Mouse (Mus musculus) right cerebral cortex, postnatal 10 days (tissue): ENCODE measurements around the gene Isg15.

Experiments
- DNase-seq, 2 experiments: peaks; one replicate each; pipeline ENCODE4 v3.0.0; 2021; ENCODE audit warnings: low spot score in 2 of 2

Isg15 gene

DNA sequence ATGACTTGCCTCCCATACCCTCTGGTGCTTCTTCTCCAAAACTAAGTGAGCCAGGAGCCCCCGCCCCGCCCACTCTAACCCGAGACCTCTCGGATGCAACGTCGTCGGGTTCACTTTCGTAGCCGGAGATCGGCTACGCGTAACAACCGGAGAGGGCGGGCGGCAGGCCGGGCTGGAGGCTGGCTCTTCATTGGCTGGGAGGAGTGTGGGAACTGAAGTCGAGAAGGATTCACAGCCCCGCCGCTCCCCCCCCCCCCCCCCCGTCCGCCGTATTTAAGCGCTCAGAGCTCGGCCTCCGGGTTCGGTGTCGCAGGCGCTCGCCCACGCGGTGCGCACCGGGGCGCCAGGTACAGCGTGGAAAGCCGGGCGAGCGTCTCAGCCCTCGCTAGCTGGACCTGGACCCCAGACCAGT is 2.4 kb upstream of the Isg15 start, which contains the start of gene AW011738:
Gene AW011738, plus strand, starts transcription at position 304 of the 412 bp plus-strand sequence.
- DNase-seq, result peak; percentile 81 to 83

- DNase-seq, result no peak
Measured at GRCm38 (mm10) chr4:156202462-156202893, 1.9 kb upstream of the Isg15 start.

- peak; percentile 88 to 90 for DNase-seq
Measured at GRCm38 (mm10) chr4:156197829-156198205, 2.8 kb downstream of the Isg15 start.

DNA sequence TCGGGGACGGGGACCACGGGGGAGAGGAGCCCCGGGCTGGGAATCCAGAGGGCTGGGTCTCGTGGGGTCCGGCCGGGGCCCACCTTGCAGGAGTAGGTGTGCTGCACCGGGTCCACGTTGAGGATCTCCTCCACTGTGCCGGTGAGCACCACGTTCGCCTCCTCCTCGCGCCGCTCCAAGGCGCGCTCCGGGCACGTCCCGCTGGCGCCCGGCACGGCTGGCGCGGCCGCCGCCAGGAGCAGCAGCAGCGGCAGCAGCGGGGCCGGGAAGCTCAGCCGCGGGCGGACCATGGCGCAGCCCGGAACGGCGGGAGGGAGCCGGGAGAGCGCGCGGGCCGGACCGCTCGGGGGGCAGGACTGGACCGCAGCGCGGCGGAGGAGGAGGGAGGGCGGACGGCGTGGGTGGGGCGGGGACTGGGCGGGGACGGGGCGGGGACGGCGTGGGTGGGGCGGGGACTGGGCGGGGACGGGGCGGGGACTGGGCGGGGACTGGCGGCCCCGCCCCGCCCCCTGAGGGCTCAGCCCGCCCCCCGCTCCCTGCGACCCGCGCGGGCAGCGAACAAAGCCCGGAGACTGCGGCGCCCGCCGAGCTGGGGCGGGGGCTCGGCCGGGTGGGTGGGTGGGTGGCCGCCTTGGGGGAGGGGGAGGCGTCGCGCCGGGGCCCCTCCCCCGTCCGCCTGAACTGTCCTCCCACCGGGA is 3.3 kb downstream of the Isg15 start, which contains the start of gene Agrn:
Gene Agrn, minus strand, starts transcription at position 358 of the 698 bp plus-strand sequence.
- peak; percentile 68 to 76 for DNase-seq

DNA sequence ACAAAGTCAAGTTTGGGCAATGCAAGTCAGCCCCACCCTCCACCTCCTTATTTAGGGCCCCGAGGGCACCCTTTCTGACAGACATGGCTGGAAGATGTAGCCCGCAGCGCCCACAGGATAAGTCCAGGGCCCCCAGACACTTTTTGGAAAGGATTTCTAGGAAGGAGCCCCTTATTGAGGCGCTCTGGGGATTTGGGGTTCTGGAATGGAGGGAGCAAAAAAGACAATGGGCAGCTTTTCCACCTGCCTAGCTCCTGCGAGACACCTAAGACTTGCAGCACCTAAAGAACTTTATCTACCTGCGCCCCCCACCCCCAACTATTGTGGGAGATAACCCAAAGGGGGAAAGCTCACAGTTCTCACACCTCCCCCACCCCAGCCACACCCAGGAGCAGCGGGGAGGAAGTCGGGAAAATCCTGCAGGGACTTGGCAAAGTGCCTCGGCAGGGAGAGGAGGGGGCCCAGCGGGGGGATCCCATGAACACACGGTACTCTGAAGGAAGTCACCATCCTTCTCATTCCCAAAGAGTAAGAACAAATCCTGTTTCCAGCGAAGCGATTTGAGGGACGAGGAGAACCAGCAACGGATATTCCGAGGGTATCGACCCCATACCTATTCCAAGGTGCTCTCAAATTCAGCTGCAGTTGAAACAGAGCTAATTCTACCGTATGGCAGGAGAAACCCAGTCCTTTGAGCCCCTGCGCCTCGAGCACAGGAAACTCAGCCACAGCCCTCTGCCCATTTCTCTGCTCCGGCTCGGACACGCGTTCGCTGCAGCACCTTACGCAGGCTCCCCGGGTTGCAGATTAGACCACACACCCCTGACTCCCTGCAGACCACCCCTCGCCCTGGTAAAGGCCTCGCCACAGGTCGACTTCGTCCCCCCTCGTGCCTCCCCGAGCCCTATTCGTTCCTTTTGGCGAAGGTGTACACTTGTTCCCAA is 4.4 kb downstream of the Isg15 start:
- peak; percentile 83 for DNase-seq

DNA sequence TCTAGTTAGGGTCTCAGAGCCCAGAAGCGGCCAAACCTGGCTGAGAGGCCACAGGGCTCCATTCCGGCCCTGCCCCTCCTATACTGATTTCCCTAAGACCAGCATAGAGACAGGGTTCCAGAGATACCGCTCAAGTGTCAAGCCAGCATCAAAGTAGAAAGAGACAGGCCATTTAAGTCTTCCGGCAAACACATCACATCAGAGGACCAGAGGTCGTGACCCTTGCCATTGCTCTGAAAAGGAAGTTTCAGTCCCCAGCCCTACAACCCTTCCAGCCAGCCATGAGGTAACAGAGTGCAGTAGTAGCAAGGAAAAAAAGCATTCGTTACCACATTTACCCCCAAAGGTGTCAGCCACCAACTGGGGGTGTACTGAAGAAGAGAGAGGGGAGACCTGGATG is 6.3 kb downstream of the Isg15 start:
- DNase-seq, result no peak

DNA sequence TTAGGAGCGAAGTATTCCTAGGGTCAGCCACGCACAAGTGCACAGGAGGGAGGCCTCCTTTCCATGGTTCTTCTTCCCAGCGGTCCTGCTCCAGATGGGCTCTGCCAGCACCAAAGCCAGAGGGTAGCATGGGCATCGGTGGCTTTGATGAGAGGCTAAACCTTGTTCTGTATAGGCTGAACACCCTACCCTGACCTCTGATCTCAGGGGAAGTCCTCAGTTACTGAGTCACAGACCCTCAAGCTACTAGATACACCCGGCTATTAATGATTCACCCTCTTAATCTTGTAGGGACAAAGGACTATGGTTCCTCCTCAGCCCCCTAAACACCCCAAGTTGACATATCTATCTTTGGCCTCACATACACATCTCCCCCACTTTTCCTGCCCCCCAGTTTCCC is 6.7 kb downstream of the Isg15 start:
- no peak for DNase-seq

- no peak for DNase-seq
Measured at GRCm38 (mm10) chr4:156193200-156193590, 7.4 kb downstream of the Isg15 start.

DNA sequence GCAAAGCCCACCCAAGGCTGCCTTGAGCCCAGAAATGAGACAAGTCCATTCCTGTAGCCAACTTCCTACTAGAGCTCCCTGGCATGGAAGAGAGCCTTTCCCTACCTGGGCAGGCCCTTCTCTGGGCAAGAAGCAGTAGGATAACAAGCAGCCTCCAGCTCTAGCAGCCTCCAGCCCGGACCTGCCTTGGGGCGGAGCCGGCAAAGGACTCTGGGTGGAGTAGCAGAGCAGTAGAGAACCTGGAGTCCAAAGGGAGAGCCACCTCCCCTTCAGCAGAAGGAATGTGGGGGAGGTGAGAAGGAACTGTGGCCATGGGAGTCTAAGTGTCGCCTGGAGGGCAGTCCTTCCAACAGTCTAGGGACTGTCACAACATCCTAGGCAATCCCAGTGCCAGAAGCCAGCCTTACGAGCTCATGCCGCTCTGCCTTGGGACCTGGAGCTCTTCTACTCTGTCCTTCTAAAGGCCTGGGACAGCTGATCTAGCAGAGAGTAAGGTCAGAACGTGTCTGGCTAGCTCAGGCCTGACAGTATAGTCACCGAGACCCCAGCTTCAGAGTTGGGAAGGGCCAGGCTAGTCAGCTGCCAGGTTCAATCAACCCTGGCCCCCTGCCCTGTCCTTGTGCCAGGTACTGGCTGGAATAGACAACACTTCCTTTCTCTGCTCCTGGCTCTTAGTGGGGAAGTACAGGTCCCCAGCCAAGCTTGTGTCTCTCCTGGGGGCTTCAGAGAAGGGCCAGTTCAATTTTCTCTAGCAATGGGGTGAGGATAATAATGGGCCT is 8.0 kb downstream of the Isg15 start:
- peak; percentile 70 to 72 for DNase-seq

DNA sequence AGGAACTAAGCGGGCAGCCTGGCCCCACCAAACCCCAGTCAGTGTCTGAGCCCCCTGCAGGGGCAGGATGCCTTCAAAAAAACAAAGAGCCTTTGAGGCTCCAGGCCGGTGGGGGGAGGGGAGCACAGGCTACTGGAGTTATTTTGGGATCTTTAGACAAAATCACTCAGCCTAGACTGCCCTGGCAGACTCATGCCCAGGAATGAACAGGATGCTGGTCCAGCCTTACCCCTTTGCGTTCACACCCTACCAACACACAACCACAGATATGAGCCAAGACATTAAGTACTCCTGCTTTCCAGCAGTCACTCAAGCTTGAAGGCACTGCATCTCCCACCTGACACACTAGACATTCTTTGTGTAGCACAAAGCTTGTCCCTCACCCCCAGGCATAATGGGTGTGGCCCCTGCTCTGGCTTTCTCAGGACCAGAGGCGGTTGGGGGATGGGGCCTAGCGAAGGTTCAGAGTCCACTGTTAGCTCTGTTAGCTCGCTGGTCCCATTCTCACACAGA is 11.8 kb downstream of the Isg15 start:
- DNase-seq, result peak; percentile 68 to 71

DNA sequence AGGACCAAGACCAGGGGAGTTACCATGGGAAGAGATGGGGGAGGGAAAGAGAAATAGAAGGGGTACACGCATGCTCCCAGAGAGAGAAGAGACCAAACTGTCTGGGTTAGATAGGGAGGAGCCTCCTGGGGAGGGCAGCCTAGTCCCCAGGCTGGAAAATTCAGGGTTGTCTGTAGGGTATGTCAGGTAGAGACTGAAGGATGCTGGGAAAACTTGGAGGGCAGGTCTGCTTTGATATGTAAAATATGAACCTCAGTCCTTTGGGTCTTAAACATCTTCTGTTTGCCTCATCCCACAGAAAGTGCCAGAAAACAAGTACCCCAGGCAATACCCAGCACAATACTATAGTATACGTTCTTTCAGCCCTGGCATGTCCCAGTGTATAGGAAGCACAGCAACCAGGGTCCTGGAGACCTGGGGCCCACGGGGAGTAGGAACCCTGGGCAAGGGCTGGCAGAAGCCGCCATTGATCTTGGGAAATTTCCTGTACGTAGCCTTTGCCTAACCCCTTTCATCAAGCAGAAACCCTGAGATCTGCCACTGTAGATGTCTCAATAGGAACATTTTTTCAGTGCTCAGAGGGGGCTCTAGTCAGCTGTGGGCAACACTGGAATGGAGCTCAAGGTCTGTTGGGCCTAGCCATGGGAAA is 12.3 kb downstream of the Isg15 start:
- DNase-seq, result no peak

- peak; percentile 74 to 75 for DNase-seq
Measured at GRCm38 (mm10) chr4:156185950-156186850, 14.4 kb downstream of the Isg15 start.

- no peak for DNase-seq
Measured at GRCm38 (mm10) chr4:156185456-156185949, 15.1 kb downstream of the Isg15 start.

DNA sequence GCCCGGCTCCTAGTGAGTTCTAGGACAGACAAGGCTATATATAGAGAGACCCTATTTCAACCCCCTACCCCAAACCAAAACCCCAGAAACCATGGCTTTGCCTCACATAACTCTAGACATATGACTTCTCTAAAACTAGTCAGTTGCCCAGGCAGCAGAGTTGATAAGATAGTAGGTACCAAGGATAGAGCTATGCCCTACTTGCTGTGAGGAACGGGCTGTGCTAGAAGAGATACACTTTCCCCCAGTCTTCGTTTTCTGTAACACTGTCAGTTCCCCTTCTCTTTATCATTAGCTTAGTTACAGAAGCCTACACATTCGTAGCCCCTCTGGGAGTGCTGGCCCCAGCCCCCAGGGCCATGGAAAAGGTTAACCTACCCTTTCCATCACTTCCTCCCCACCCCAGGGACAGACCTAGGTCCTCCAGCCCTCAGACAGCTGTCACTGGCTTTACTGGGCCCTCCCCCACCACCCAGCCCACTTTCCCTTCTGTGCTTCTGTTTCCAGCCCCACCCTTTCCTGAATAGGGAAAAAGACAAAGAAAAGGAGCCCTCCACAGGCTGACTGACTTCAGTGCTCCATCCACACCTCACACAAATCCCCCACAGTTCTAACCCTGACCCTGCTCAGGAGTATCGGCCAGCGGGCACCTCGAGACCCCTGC is 16.2 kb downstream of the Isg15 start:
- peak in 1 of 2 experiments; percentile 43 for DNase-seq

DNA sequence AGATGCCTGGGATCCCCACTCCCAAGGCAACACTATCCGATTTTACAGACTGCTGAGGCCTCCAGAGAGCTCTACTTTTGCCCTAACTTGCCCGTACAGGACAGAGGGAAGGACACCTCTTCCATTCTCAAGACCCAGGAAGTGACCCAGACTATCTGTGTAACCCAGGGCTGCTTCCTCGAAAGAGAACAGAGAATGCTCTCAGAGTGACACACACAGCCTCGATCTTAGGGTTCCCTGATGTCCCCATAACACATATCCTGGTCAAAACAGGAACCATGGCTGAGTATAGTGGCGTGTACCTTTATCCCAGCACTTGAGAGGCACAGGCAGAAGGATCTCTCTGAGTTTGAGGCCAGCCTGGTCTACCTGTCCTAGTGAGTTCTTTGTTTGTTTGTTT is 16.9 kb downstream of the Isg15 start:
- DNase-seq, result no peak

DNA sequence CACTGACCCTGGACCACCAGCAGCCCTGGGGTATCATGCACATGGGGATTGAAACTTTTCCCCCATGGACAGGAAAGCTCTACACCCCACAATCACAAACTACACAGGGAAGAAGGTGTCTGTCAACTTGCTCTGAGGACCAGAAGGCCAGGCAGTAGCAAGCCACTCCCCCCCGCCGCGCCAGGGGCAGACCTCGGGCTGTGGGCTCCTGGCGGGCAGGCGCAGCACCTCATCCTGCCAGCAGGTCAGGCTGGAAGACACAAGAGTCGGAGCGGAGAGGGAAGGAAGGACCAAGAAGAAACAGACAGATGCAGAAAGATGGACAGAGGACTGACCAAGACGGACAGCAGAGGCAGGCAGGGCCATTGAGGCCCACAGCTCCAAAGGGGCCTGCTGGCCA is 23.0 kb downstream of the Isg15 start:
- no peak for DNase-seq

- no peak for DNase-seq
Measured at GRCm38 (mm10) chr4:156171828-156172227, 28.8 kb downstream of the Isg15 start.

GRCm38 (mm10) chr4:156169129-156169528 is 31.5 kb downstream of the Isg15 start:
- DNase-seq, result no peak

GRCm38 (mm10) chr4:156168611-156169010 is 32.0 kb downstream of the Isg15 start:
- no peak for DNase-seq
